Mouse (Mus musculus) heart, embryonic 10.5 days (tissue): ENCODE measurements around the gene Ankrd17. TPM values are rescaled to one million over a fixed set of nuclear protein-coding genes. Genes with fewer than 3 reads are reported as not detected.
"Not testable (repeated sequence)": the region's sequence is repeated elsewhere in the genome, so short reads cannot be mapped to it uniquely, and the experiment has no call there.

Experiments used
- DNase-seq: peaks from one replicate; pipeline ENCODE4 v3.0.0-alpha.2; 2017; ENCODE audit warnings: low spot score
- H3K27ac ChIP-seq: fragments of 300-500 bp; sonication (generic); 2 replicates; pipeline ENCODE4 v1.5.1; 2016; ENCODE audit warnings: mild to moderate bottlenecking
- H3K27me3 ChIP-seq: fragments of 300-500 bp; sonication (generic); 2 replicates; pipeline ENCODE4 v1.6.1; 2016; ENCODE audit warnings: mild to moderate bottlenecking; ENCODE audit not compliant: poor library complexity, insufficient read depth, severe bottlenecking
- H3K36me3 ChIP-seq: fragments of 300-500 bp; sonication (generic); 2 replicates; pipeline ENCODE4 v1.6.1; 2016; ENCODE audit warnings: mild to moderate bottlenecking, moderate library complexity
- H3K4me1 ChIP-seq: fragments of 300-500 bp; sonication (generic); 2 replicates; pipeline ENCODE4 v1.6.1; 2016; ENCODE audit warnings: mild to moderate bottlenecking
- H3K4me3 ChIP-seq: fragments of 300-500 bp; sonication (generic); 2 replicates; pipeline ENCODE4 v1.5.1; 2016; ENCODE audit warnings: mild to moderate bottlenecking, moderate library complexity
- H3K9me3 ChIP-seq: fragments of 300-500 bp; sonication (generic); 2 replicates; pipeline ENCODE4 v1.6.1; 2016; ENCODE audit warnings: mild to moderate bottlenecking, moderate library complexity
- WGBS: fragments of 180-500 bp; shearing (Covaris S2); methylation state at CpG from one replicate; pipeline ENCODE4 v1.1.7; 2016; 5-methylcytosine and 5-hydroxymethylcytosine counted together
- polyA plus RNA-seq: library from polyadenylated mRNA; unstranded; fragments of >200 nt; fragmentation: Nextera tagmentation; extraction: Ambion mirVana; gene quantifications from 2 replicates; pipeline ENCODE4 v1.2.1, GENCODE M21; 2016

Ankrd17 gene
- polyA plus RNA-seq, 1 experiment from 2014 or later: 26.0 TPM

- Histone ChIP-seq H3K27ac (no peak overlapping the region), H3K4me1 (no peaks in the 10 kb centered on the region), H3K36me3 (peaks cover 77% of the 10 kb centered on the region), H3K27me3 (no peaks in the 10 kb centered on the region), H3K4me3 (no peak overlapping the region), H3K9me3 (no peaks in the 10 kb centered on the region)
- no peak for DNase-seq
These were observed 76.5 kb downstream of the Ankrd17 start for GRCm38 (mm10) chr5:90289887-90290286.

- no peaks in the 10 kb centered on the region for H3K27me3 ChIP-seq
- no peaks in the 10 kb centered on the region for H3K4me1 ChIP-seq
- 84% methylated on average over 2 of the region's 2 CpGs for WGBS
- peaks cover 86% of the 10 kb centered on the region for H3K36me3 ChIP-seq
- no peak overlapping the region for H3K4me3 ChIP-seq
- DNase-seq: no peak
- H3K27ac ChIP-seq: no peak overlapping the region
- no peaks in the 10 kb centered on the region for H3K9me3 ChIP-seq
These were observed 79.8 kb downstream of the Ankrd17 start for GRCm38 (mm10) chr5:90286559-90286958.

GRCm38 (mm10) chr5:90280061-90280460 lies 86.3 kb downstream of the Ankrd17 start:
- Histone ChIP-seq H3K36me3 (peaks cover 55% of the 10 kb centered on the region), H3K27ac (no peak overlapping the region), H3K4me3 (no peak overlapping the region), H3K4me1 (no peaks in the 10 kb centered on the region), H3K9me3 (no peaks in the 10 kb centered on the region), H3K27me3 (no peaks in the 10 kb centered on the region)
- WGBS: 80% methylated on average over 1 of the region's 1 CpGs
- no peak for DNase-seq

- H3K27me3 ChIP-seq: no peaks in the 10 kb centered on the region
- no peaks in the 10 kb centered on the region for H3K4me1 ChIP-seq
- no peak overlapping the region for H3K27ac ChIP-seq
- H3K36me3 ChIP-seq: peaks cover 53% of the 10 kb centered on the region
- H3K9me3 ChIP-seq: no peaks in the 10 kb centered on the region
- 74% methylated on average over 3 of the region's 3 CpGs for WGBS
- no peak overlapping the region for H3K4me3 ChIP-seq
- no peak for DNase-seq
These were observed 87.0 kb downstream of the Ankrd17 start for GRCm38 (mm10) chr5:90279418-90279817.

- Histone ChIP-seq H3K9me3 (no peaks in the 10 kb centered on the region), H3K4me1 (no peaks in the 10 kb centered on the region), H3K36me3 (peaks cover 47% of the 10 kb centered on the region), H3K27me3 (no peaks in the 10 kb centered on the region), H3K27ac (no peak overlapping the region), H3K4me3 (no peak overlapping the region)
- no peak for DNase-seq
- WGBS: 92% methylated on average over 1 of the region's 1 CpGs
These were observed 88.9 kb downstream of the Ankrd17 start for GRCm38 (mm10) chr5:90277443-90277842.

GRCm38 (mm10) chr5:90274806-90275205 lies 91.6 kb downstream of the Ankrd17 start:
- no peaks in the 10 kb centered on the region for H3K4me1 ChIP-seq
- H3K4me3 ChIP-seq: no peak overlapping the region
- WGBS: 79% methylated on average over 1 of the region's 1 CpGs
- no peak for DNase-seq
- H3K36me3 ChIP-seq: peaks cover 52% of the 10 kb centered on the region
- H3K27ac ChIP-seq: no peak overlapping the region
- H3K27me3 ChIP-seq: no peaks in the 10 kb centered on the region
- H3K9me3 ChIP-seq: no peaks in the 10 kb centered on the region

GRCm38 (mm10) chr5:90262230-90262629 lies 104.1 kb downstream of the Ankrd17 start:
- H3K27me3 ChIP-seq: not testable (repeated sequence)

GRCm38 (mm10) chr5:90257023-90257422 lies 109.4 kb downstream of the Ankrd17 start:
- no peaks in the 10 kb centered on the region for H3K27me3 ChIP-seq
- 96% methylated on average over 3 of the region's 3 CpGs for WGBS

More at GRCm38 (mm10) chr5:90262230-90262629, 104.1 kb downstream of the Ankrd17 start:
- not testable (repeated sequence) for DNase-seq, H3K4me3 ChIP-seq, H3K9me3 ChIP-seq, H3K27ac ChIP-seq, H3K4me1 ChIP-seq
- H3K36me3 ChIP-seq: peaks cover 93% of the 10 kb centered on the region
- 87% methylated on average over 2 of the region's 2 CpGs for WGBS

GRCm38 (mm10) chr5:90247503-90247902 lies 118.9 kb downstream of the Ankrd17 start:
- DNase-seq: no peak
- Histone ChIP-seq H3K27me3 (no peaks in the 10 kb centered on the region), H3K4me1 (no peaks in the 10 kb centered on the region), H3K4me3 (no peak overlapping the region), H3K9me3 (no peaks in the 10 kb centered on the region), H3K27ac (no peak overlapping the region), H3K36me3 (peaks cover 86% of the 10 kb centered on the region)

More at GRCm38 (mm10) chr5:90257023-90257422, 109.4 kb downstream of the Ankrd17 start:
- H3K9me3 ChIP-seq: no peaks in the 10 kb centered on the region
- H3K36me3 ChIP-seq: peaks cover 98% of the 10 kb centered on the region
- no peak for DNase-seq
- H3K4me3 ChIP-seq: no peak overlapping the region
- H3K4me1 ChIP-seq: no peaks in the 10 kb centered on the region
- H3K27ac ChIP-seq: no peak overlapping the region

GRCm38 (mm10) chr5:90246987-90247386 lies 119.4 kb downstream of the Ankrd17 start:
- Histone ChIP-seq H3K4me1 (no peaks in the 10 kb centered on the region), H3K9me3 (no peaks in the 10 kb centered on the region), H3K27ac (no peak overlapping the region), H3K36me3 (peaks cover 87% of the 10 kb centered on the region), H3K27me3 (no peaks in the 10 kb centered on the region), H3K4me3 (no peak overlapping the region)
- no peak for DNase-seq
- 87% methylated on average over 2 of the region's 2 CpGs for WGBS

GRCm38 (mm10) chr5:90246567-90246966 lies 119.8 kb downstream of the Ankrd17 start:
- no peak overlapping the region for H3K4me3 ChIP-seq
- no peaks in the 10 kb centered on the region for H3K27me3 ChIP-seq
- H3K27ac ChIP-seq: no peak overlapping the region
- no peaks in the 10 kb centered on the region for H3K9me3 ChIP-seq
- H3K4me1 ChIP-seq: no peaks in the 10 kb centered on the region
- 74% methylated on average over 4 of the region's 4 CpGs for WGBS
- DNase-seq: no peak
- peaks cover 87% of the 10 kb centered on the region for H3K36me3 ChIP-seq

- Histone ChIP-seq H3K9me3 (no peaks in the 10 kb centered on the region), H3K36me3 (peaks cover 86% of the 10 kb centered on the region), H3K27me3 (no peaks in the 10 kb centered on the region), H3K27ac (no peak overlapping the region), H3K4me3 (no peak overlapping the region), H3K4me1 (no peaks in the 10 kb centered on the region)
- no peak for DNase-seq
- WGBS: 53% methylated on average over 4 of the region's 4 CpGs
These were observed 121.0 kb downstream of the Ankrd17 start for GRCm38 (mm10) chr5:90245416-90245815.

- H3K4me1 ChIP-seq: no peaks in the 10 kb centered on the region
- no peak overlapping the region for H3K27ac ChIP-seq
- no peak for DNase-seq
- H3K9me3 ChIP-seq: no peaks in the 10 kb centered on the region
- WGBS: 91% methylated on average over 8 of the region's 8 CpGs
- H3K36me3 ChIP-seq: peaks cover 90% of the 10 kb centered on the region
- H3K27me3 ChIP-seq: no peaks in the 10 kb centered on the region
- H3K4me3 ChIP-seq: no peak overlapping the region
These were observed 131.2 kb downstream of the Ankrd17 start for GRCm38 (mm10) chr5:90235217-90235616.

GRCm38 (mm10) chr5:90233305-90233704 lies 133.1 kb downstream of the Ankrd17 start:
- no peaks in the 10 kb centered on the region for H3K27me3 ChIP-seq
- no peak overlapping the region for H3K4me3 ChIP-seq
- H3K36me3 ChIP-seq: peaks cover 91% of the 10 kb centered on the region
- WGBS: 96% methylated on average over 4 of the region's 4 CpGs
- H3K4me1 ChIP-seq: no peaks in the 10 kb centered on the region
- H3K27ac ChIP-seq: no peak overlapping the region
- DNase-seq: no peak
- H3K9me3 ChIP-seq: no peaks in the 10 kb centered on the region
